Mouse (Mus musculus) cerebellum, postnatal 10 days (tissue): ENCODE measurements at regions not wholly inside any gene's neighbourhood (a gene's known extent, or its start where the extent isn't known, plus 50 kb on each side); places are given as distances from the start of the nearest gene placed in this dataset.

Experiments used
- DNase-seq, 2 experiments: peaks; one replicate each; pipeline ENCODE4 v3.0.0; 2021; ENCODE audit warnings: mixed read lengths in 2 of 2

DNA sequence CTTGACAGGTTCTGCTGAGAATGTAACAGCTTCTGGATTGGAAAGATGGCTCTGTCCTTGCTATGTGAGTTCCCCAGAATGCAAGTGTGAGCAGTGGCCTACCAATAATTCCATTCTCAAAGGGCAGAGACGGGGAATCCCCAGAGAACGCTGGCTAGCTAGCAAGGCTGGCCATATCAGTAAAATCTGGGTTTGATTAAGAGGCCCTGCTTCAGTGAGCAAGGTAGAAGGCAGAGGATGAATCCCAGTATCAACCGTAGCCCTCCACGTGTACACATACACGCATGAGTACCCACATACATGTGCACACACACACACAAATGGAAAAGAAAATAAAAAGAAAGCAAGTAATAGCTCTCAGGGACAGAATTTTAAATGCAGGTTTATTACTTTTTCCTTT lies 55.3 kb downstream of the Tril start:
- no peak for DNase-seq

DNA sequence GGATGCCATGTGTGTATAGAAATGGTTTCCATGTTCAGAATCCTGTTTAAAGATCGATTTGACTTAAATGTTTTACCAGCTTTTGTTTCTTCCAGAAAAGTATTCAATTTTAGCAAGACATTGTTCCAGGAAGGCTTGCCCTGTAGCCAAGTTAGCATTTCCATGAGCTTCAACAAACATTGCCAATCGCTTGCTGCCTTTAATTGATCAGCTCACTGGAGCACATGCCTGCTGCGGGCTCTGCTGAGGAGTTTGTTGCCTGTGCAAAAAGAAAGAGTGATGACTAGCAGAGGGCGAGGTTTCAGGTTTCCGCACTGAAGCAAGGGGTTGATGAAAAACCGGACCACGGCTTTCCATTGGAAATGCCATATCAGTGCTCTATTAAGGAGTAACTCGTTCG lies 58.0 kb downstream of the Tril start:
- no peak for DNase-seq

DNA sequence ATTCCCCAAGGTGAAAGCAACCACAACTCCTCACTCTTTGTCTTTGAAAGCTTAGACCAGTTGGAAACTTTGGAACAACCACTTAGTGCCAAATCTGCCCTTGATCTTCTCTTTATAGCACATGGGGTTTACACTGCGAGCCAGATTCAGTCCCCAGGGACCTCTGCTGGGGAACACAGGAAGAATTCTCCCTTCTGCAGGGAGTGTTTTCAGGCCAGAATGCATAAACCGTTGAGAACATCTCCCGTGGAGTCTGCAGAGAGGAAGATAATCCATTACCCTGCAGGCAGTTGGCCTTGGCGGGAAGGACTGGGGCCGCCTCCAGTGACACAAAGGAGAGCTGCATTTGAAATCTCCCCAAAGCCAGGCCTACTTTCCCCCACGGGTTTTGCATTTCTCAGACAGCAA lies 60.0 kb downstream of the Tril start:
- DNase-seq, result peak; percentile 46 to 68

DNA sequence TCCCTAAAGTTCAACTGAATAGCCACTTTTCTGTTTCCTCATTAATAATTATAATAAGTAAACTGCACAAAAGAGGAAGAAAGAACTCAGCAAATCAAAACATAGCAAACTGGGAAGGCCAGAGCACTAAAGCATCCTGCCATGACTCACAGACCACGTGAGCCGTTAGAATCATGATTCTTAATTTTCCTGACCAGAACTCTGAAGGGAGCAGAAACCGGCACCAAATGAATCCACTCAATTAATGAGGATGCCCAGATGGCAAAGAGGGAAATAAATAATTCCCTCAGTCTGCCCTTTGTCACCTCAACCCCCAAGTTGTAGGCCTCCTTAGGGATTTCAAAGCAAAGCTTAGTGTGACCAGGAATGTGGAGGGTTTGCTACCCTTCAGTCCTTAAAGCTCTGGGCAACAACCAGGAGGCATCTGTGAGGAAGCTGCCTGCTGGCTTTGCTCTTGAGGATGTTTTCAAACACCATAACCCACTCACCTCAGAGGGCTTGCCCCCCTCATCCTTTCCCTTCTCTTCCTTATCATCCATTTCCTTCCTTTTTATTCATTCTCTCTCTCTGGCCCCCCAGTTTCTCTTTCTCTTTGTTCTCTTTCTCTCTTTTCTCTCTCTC lies 60.8 kb downstream of the Tril start:
- DNase-seq, result no peak

DNA sequence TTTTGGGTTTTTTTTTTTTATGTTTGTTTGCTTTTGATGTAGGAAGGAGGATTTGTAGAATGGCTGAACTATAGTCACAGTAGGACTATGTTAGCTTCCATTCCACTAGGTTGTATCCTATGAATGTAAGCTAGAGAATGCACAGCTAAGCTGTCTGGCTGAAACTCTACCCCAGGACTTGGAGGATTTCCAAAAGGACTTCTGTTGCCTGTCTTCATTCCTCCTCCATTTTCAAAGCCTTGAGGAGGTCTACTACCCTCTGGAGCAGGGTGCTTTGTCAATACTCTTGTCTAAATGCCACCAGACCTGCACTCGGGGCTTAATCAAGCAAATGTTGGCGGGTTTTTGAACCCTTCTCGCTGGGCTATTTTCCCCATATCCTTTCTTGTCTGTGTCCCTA lies 66.3 kb downstream of the Tril start:
- DNase-seq, result no peak

DNA sequence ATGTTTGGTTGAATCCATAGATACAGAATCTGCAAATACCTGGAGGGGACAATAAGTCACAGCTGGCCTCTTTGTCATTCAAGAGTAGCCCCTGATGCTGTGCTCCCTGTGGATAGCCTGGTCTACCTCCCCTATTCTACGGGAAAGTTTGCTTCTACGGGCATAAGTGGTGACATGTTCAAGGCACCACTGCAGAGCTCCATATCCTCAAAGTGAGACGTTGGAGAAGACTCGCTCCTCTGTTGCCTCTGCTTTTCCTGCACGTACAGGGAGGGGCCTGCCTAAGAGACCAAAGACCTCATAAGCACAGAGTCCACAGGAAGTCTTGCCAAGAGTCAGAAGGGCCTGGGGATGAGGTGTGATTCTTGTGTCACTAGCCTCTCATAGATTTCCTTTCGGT lies 70.1 kb downstream of the Tril start:
- DNase-seq, result no peak
